Mouse (Mus musculus) urinary bladder, adult 2 months (tissue): ENCODE data around the gene Hypk. TPM values are rescaled to one million over a fixed set of nuclear protein-coding genes. Genes with fewer than 3 reads are reported as not detected.
"Not testable (repeated sequence)": the region's sequence is repeated elsewhere in the genome, so short reads cannot be mapped to it uniquely, and the experiment has no call there.

Experiments used
- DNase-seq: peaks from one replicate; pipeline ENCODE4 v3.0.0; 2022; ENCODE audit warnings: low spot score
- polyA plus RNA-seq: library from polyadenylated mRNA; depleted of rRNA; stranded (reverse); fragments of >200 nt; gene quantifications from 2 replicates; pipeline ENCODE4 v1.2.3, GENCODE M21; 2012

The Hypk gene
- polyA plus RNA-seq, 1 experiment: 28.2 TPM

- DNase-seq: no peak
Observed at GRCm38 (mm10) chr2:121448136-121448535, 5.0 kb upstream of the Hypk start.

DNA sequence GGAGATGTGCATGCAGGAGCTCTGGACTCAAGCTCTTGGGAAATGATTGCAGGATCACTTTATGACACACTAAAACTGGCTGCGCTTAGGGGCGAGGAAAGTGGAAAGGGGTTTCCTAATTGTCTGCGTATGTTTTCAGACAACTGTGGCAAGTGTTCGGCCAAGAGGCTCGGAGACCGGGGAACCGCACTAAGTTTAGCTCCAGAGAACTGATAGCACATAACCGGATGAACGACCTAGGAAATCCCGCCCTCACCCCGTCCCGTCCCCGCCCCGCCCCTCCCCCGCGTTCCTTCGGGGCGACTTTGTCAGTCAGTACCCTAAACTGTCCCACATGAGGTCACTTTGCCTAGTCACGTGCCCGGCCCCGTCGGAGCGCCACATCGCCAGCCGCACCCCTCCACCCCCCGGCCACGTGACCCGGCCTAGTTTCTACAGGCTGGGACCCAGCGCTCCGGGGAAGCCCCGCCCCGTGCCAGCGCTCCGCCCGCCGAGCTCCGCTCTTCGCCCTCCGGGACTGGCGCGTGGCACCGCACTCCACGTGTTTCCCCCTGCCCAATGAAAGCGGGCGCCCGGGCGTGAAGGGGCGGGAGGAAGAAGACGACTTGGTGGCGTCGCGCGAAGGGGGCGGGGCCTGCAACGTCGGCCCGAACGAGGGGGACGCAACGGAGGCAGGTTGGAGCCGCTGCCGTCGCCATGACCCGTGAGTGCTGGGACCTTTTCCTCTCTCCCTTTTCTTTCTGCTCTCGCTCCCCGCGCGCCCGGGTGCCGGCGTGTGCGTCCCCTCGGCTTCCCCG, 4.2 kb upstream of the Hypk start, which contains the start of gene Serf2:
Gene Serf2, plus strand, starts transcription at position 457 of the 797 bp plus-strand sequence.
- peak; percentile 98 for DNase-seq

DNA sequence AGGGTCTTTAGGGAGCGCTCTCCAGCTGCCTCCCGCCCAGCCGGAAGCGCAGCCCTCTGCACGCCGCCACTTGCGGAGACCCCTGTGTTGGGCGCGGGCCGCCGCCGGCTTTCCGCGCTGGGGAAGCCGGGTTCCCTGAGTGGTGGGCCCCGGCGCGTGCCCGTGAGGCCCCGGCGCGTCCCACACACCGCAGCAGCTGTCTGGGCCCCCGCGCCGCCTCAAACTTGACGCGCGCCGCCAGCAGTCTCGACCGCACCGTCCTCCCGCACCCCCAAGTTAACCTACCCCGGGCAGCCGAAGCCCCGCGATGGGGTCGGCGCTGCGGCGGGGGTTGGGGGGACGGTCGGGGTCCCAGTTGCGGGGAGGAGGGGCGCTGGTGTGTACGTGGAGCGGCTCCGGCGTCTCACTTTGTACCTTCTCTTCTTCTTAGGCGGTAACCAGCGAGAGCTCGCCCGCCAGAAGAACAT, 3.5 kb upstream of the Hypk start:
- no peak for DNase-seq

- no peak for DNase-seq
Observed at GRCm38 (mm10) chr2:121450093-121450492, 3.0 kb upstream of the Hypk start.

DNA sequence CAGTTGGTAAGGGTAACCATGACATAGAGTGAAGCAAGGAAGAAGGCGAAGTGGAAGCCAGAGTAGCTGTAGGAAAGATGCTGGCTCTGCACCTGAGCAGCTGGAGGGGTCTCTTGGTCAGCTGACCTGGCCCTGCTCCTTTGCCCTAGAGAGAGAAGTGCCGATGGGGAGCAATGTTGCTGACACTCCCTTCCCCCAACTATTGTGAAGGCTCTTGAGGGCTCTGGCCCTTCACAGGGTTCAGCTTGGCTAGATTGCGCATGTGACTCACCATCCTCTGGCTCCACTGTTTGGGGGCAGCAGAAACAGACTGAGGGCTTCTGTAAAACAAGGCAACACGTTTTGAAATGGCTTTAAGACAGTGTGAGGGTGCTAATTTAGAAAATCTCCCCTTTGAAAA, 729 bp upstream of the Hypk start:
- no peak for DNase-seq

DNA sequence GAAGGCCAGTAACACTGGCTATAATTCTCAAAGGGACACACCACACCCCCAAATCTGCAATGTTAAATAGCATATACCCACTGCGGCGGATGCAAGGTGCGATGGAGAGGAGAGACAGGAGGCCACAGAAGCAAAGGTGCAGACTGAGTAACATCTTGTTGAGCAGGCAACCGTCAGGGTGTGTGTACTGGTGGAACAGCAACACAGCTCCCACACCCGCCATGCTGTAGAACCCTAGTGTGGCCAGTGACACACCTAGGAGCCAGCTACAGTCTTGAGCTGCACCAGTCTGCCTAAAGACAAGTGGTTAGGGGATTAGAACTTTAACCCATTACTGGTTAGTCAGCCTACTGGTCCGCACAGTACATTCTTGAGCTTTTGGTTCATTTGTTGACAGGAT, 827 bp downstream of the Hypk start:
- no peak for DNase-seq

- DNase-seq: no peak
Observed at GRCm38 (mm10) chr2:121455534-121455933, 2.4 kb downstream of the Hypk start.

DNA sequence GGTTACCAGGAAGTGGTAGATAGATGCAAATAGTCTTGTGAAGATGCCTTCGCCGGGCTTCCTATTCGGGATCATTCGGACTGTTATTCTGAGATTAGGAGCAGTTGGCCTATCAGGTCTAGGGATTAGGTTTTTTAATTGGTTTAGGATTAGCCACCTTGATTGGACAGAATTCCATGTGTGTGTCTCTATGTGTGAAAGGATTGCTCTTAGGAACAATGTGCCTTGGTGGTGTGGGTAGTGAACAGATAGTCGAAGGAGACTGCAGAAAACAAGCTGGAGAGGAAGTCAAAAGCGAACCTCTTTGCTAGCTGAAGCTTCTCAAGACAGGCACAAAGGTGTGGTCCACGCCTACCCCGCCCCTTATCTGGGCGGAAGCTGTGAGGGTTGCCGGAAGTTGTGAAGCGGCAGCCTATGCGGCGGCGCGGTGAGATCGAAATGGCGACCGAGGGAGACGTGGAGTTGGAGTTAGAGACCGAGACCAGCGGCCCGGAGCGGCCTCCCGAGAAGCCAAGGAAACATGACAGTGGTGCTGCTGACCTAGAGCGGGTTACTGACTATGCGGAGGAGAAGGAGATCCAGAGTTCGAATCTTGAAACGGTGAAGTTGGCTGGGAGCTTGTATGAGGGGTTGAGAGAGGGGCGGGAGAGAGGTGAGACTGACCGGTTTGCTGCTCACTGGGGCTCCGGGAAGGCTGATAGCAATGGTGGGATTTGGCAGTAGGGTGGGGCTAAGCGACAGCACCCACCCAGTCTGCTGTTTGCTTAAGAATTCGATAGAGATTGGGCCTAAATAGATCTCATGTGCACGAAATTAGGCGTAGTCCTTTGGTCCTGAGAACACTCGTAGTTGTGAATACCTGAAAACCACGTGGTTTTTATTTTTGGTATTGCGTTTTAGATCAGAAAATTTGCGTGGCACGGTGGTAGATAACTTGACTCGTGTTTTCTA, 3.9 kb downstream of the Hypk start, which contains the start of gene Serinc4:
Gene Serinc4, minus strand, starts transcription at position 90 of the 951 bp plus-strand sequence.
- DNase-seq: peak; percentile 72

GRCm38 (mm10) chr2:121460071-121460470, 7.0 kb downstream of the Hypk start:
- DNase-seq: no peak

DNA sequence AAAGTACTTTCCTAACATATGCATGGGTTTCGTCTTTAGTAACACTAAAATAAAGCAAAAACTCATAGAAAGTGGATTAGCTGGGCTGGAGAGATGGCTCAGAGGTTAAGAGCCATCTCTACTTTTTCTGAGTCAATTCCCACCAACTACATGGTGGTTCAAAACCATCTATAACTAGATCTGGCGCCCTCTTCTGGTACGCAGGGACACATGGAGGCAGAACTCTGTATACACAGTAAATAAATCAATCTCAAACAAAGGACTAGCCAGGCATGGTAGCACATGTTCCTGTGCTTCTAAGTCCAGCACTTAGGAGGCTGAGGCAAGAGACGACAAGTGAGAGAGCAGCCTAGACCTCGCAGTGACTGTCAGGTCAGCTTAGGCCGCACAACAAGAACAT, 15.9 kb downstream of the Hypk start:
- not testable (repeated sequence) for DNase-seq

DNA sequence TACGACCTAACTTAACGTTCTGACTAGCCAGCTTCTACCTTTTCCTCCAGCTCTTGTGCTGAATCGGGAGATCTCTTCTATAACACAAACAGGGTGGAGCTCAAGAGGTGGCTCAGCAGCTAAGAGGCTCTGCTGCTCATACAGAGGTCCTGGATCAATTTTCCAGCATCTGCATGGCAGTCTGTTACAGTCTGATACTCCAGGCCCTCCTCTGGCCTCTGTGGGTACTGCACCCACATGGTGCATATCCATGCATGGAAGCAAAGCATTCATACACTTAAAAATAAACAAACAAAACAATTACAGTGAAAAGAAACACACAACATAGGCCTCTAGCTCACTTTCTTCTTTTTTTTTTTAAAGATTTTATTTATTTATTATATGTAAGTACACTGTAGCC, 19.7 kb downstream of the Hypk start:
- not testable (repeated sequence) for DNase-seq

GRCm38 (mm10) chr2:121473301-121474179, 20.4 kb downstream of the Hypk start, which contains the start of gene Mfap1b:
TSS of gene Mfap1b (minus strand) at chr2:121474067.
- DNase-seq: peak; percentile 51

DNA sequence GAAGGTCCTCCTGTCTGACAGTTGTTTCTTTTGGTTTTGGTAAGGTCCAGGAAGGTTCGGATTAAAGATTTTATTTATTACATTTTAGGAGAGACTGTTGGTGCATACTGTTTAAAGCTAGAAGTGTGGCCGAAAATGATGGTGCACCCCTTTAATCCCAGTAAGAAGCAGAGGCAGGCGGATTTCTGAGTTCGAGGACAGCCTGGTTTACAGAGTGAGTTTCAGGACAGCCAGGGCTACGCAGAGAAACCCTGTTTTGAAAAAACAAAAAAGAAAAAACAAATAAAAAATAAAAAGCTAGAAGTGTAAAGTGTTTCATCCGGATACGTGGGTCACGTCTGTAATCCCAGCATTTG, 21.1 kb downstream of the Hypk start:
- no peak for DNase-seq

DNA sequence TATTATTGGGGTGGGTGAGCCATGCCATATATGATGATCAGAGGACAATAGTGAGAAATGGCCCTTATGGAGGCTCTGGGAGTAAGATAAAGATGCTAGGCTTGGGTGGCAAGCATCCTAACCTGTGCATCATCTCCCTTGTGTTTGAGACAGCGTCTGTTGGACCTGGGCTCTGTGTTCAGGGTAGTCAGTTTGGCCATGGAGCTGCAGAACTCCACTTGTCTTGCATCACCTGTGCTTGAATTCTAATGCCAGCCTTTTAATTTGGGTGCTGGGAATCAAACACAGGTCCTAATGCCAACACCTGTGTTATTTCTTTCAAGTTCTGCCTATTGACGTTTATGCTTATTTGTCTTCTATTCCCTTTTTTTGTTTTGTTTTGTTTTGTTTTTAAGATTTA, 22.2 kb downstream of the Hypk start:
- not testable (repeated sequence) for DNase-seq

DNA sequence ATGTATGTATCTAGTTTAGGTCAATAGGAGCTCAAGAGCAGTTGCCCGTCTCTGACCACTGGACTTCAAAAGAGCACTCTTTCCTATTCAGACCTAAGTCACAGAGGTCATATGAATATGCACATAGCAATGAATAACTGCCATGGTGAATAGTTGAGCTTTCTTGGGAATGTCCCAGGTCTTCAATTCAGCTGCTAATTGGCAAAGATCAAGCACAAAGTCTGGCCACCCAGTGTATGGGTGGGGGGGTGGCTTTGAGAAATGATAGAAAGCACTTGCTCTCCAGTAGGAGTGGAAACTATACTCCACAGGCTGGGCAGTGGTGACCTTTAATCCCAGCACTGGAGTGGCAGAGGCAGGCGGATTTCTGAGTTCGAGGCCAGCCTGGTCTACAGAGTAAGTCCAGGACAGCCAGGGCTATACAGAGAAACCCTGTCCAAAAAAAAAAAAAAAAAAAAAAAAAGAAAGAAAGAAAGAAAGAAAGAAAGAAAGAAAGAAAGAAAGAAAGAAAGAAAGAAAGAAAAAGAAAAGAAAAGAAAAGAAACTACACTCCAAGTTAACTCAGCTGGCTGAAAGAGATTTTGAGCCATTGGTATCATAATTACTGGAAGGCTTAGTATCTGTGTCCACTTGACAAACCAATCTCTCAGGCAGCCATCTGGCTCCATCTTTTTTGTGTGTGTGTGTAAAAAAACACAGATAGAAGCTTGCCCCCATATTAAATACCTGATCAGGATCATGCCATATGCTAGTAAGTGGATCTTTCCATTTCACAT, 24.6 kb downstream of the Hypk start:
- no peak for DNase-seq

- DNase-seq: no peak
Observed at GRCm38 (mm10) chr2:121480498-121480897, 27.4 kb downstream of the Hypk start.

GRCm38 (mm10) chr2:121480916-121481315, 27.8 kb downstream of the Hypk start:
- not testable (repeated sequence) for DNase-seq

GRCm38 (mm10) chr2:121483576-121483975, 30.5 kb downstream of the Hypk start:
- no peak for DNase-seq

DNA sequence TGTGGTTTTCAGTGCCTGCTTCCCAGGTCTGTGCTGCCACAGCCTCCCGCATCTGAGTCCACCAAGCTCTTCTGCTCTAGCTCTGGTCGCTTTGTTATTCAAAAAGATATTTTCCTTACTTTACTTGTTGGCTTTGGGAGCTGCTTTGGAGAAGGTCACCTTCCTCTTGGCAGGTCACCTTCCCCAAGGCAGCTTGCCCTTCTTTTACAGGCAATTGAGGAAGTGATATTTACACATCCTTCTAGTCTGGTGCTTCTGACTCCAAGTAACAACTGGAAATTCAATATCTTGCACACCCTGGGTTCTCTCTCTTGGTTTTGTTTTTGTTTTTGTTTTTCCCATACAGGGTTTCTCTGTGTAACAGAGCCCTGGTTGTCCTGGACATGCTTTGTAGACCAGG, 31.3 kb downstream of the Hypk start:
- DNase-seq: not testable (repeated sequence)

GRCm38 (mm10) chr2:121501550-121501949, 48.5 kb downstream of the Hypk start:
- DNase-seq: not testable (repeated sequence)
